Mouse (Mus musculus): ENCODE measurements around the gene Olfr659. TPM values are rescaled to one million over a fixed set of nuclear protein-coding genes. Genes with fewer than 3 reads are reported as not detected.

The Olfr659 gene
- polyA plus RNA-seq (2015; fragmentation: Nextera tagmentation; extraction: Ambion mirVana), result not detected in 2 replicates

GRCm38 (mm10) chr7:104666453-104666852, at the start of gene Olfr659:
Gene Olfr659 (plus strand): TSS chr7:104666753.
- Histone ChIP-seq H3K9ac (no peak within 1 kb of the TSS), H3K27ac (no peak within 1 kb of the TSS), H3K4me3 (no peak within 1 kb of the TSS), H3K27me3 (no peaks in the 10 kb centered on the region), H3K4me1 (replicated peaks) (no peaks in the 10 kb centered on the region), H3K9me3 (no peaks in the 10 kb centered on the region), H3K4me2 (no peak within 1 kb of the TSS), H3K36me3 (no peaks in the 10 kb centered on the region)
- 89% methylated on average over 3 of the region's 3 CpGs for WGBS
- no peak for ATAC-seq (ENCODE audit: low FRiP score)

- no peaks in the 10 kb centered on the region for H3K36me3 ChIP-seq
- H3K4me1 ChIP-seq (replicated peaks), result no peaks in the 10 kb centered on the region
- no peaks in the 10 kb centered on the region for H3K9me3 ChIP-seq
- H3K9ac ChIP-seq, result no peak within 1 kb of the TSS
- no peak within 1 kb of the TSS for H3K4me3 ChIP-seq
- no peak for ATAC-seq (ENCODE audit: low FRiP score)
- H3K4me2 ChIP-seq, result no peak within 1 kb of the TSS
- H3K27ac ChIP-seq, result no peak within 1 kb of the TSS
- no peaks in the 10 kb centered on the region for H3K27me3 ChIP-seq
Measured at GRCm38 (mm10) chr7:104624494-104624893, 42.1 kb upstream of the Olfr659 start, which contains the start of gene Olfr657. Gene Olfr657 (plus strand): TSS chr7:104624794.

- no peak within 1 kb of the TSS for H3K27ac ChIP-seq
- peak within 1 kb of the TSS; percentile 31 for H3K4me3 ChIP-seq
- H3K9ac ChIP-seq, result no peak within 1 kb of the TSS
- peak; percentile 95 for ATAC-seq (ENCODE audit: low FRiP score)
- H3K4me1 ChIP-seq (replicated peaks), result no peaks in the 10 kb centered on the region; the same call in 1 of the 2 replicates
- no peaks in the 10 kb centered on the region for H3K27me3 ChIP-seq
- no peaks in the 10 kb centered on the region for H3K9me3 ChIP-seq
- no peaks in the 10 kb centered on the region for H3K36me3 ChIP-seq
- H3K4me2 ChIP-seq, result peak within 1 kb of the TSS; percentile 53
- WGBS, result 23% methylated on average over 21 of the region's 22 CpGs
Measured at GRCm38 (mm10) chr7:104646841-104647482, 19.6 kb upstream of the Olfr659 start, which contains the start of gene Olfr658. Gene Olfr658 (minus strand): TSS chr7:104647305.

GRCm38 (mm10) chr7:104686201-104686600, 19.6 kb downstream of the Olfr659 start, which contains the start of gene Olfr661:
Gene Olfr661 (plus strand): TSS chr7:104686501.
- no peaks in the 10 kb centered on the region for H3K9me3 ChIP-seq
- WGBS, result 96% methylated on average over 2 of the region's 2 CpGs
- no peaks in the 10 kb centered on the region for H3K4me1 ChIP-seq (replicated peaks)
- H3K4me2 ChIP-seq, result no peak within 1 kb of the TSS
- no peak within 1 kb of the TSS for H3K27ac ChIP-seq
- H3K36me3 ChIP-seq, result no peaks in the 10 kb centered on the region
- H3K4me3 ChIP-seq, result no peak within 1 kb of the TSS
- ATAC-seq (ENCODE audit: low FRiP score), result no peak
- no peaks in the 10 kb centered on the region for H3K27me3 ChIP-seq
- no peak within 1 kb of the TSS for H3K9ac ChIP-seq

Other genes with a start within 250 kb of the Olfr659 start
- gene Trim30a, start 201.6 kb upstream of the Olfr659 start, polyA plus RNA-seq (2015; fragmentation: Nextera tagmentation; extraction: Ambion mirVana), result 0.71 and 0.84 TPM in 2 replicates
- 0.12 and 0.30 TPM in 2 replicates for gene Trim30d, start 158.9 kb upstream of the Olfr659 start, polyA plus RNA-seq (2015; fragmentation: Nextera tagmentation; extraction: Ambion mirVana)
- not detected in 2 replicates for gene Olfr651, start 116.6 kb upstream of the Olfr659 start, polyA plus RNA-seq (2015; fragmentation: Nextera tagmentation; extraction: Ambion mirVana)
- gene Olfr652, start 105.9 kb upstream of the Olfr659 start, polyA plus RNA-seq (2015; fragmentation: Nextera tagmentation; extraction: Ambion mirVana), result not detected in 2 replicates
- gene Olfr653, start 89.4 kb upstream of the Olfr659 start, polyA plus RNA-seq (2015; fragmentation: Nextera tagmentation; extraction: Ambion mirVana), result not detected in 2 replicates
- not detected in 2 replicates for gene Olfr654, start 79.7 kb upstream of the Olfr659 start, polyA plus RNA-seq (2015; fragmentation: Nextera tagmentation; extraction: Ambion mirVana)
- not detected in 2 replicates for gene Olfr655, start 65.0 kb upstream of the Olfr659 start, polyA plus RNA-seq (2015; fragmentation: Nextera tagmentation; extraction: Ambion mirVana)
- gene Olfr656, start 52.8 kb upstream of the Olfr659 start, polyA plus RNA-seq (2015; fragmentation: Nextera tagmentation; extraction: Ambion mirVana), result not detected in 2 replicates
- not detected in 2 replicates for gene Olfr657, start 42.0 kb upstream of the Olfr659 start, polyA plus RNA-seq (2015; fragmentation: Nextera tagmentation; extraction: Ambion mirVana)
- 0.09 and 0.10 TPM in 2 replicates for gene Olfr658, start 19.4 kb upstream of the Olfr659 start, polyA plus RNA-seq (2015; fragmentation: Nextera tagmentation; extraction: Ambion mirVana)
- not detected in 2 replicates for gene Olfr661, start 19.7 kb downstream of the Olfr659 start, polyA plus RNA-seq (2015; fragmentation: Nextera tagmentation; extraction: Ambion mirVana)
- gene Usp17le, start 110.7 kb downstream of the Olfr659 start, polyA plus RNA-seq (2015; fragmentation: Nextera tagmentation; extraction: Ambion mirVana), result not detected in 2 replicates
- gene Usp17lb, start 175.8 kb downstream of the Olfr659 start, polyA plus RNA-seq (2015; fragmentation: Nextera tagmentation; extraction: Ambion mirVana), result not detected in 2 replicates
- not detected in 2 replicates for gene Usp17la, start 190.3 kb downstream of the Olfr659 start, polyA plus RNA-seq (2015; fragmentation: Nextera tagmentation; extraction: Ambion mirVana)
- not detected in 2 replicates for gene Olfr665, start 211.3 kb downstream of the Olfr659 start, polyA plus RNA-seq (2015; fragmentation: Nextera tagmentation; extraction: Ambion mirVana)
- not detected in 2 replicates for gene Olfr666, start 229.2 kb downstream of the Olfr659 start, polyA plus RNA-seq (2015; fragmentation: Nextera tagmentation; extraction: Ambion mirVana)

Measured in hindbrain, embryonic 13.5 days (tissue).